In genomic region chr7:63455228-63455627, GRCm38 (mm10) we compare ENCODE assay signal across 34 mouse cellular contexts. TPM values are rescaled to one million over a fixed set of nuclear protein-coding genes. Genes with fewer than 3 reads are reported as not detected.
"Had no signal": no experiment of that assay in that cellular context is flagged by ENCODE, and none has a peak within 500 bp of the region (broad histone marks: within the 10 kb centered on the region; RNA-seq: fewer than 3 reads in every experiment).

No protein-coding gene starts in this region.

- H3K4me2 ChIP-seq: heart, embryonic 13.5 days; heart, embryonic 15.5 days; hindbrain, embryonic 12.5 days; hindbrain, embryonic 13.5 days; hindbrain, embryonic 14.5 days; hindbrain, embryonic 15.5 days; intestine, embryonic 15.5 days; kidney, embryonic 15.5 days had no signal

- H3K9ac ChIP-seq: heart, embryonic 13.5 days; heart, embryonic 15.5 days; hindbrain, embryonic 12.5 days; hindbrain, embryonic 13.5 days; hindbrain, embryonic 14.5 days; hindbrain, embryonic 15.5 days; intestine, embryonic 15.5 days; kidney, embryonic 15.5 days had no signal

- DNase-seq: heart, postnatal 10 days; heart, postnatal 14 days; heart, postnatal 36 days; heart, postnatal 4 days; kidney, adult 11 months; kidney, adult 18-20 months; kidney, adult 2 months; kidney, adult 8-10 months; kidney, adult 9 months; kidney, postnatal 10 days; kidney, postnatal 14 days; kidney, postnatal 25 days; kidney, postnatal 36 days; kidney, postnatal 4 days; layer of hippocampus, adult 9-11 months; layer of hippocampus, postnatal 36 days had no signal

- H3K36me3 ChIP-seq: heart, embryonic 13.5 days; heart, embryonic 15.5 days; hindbrain, embryonic 10.5 days; hindbrain, embryonic 12.5 days; hindbrain, embryonic 13.5 days; hindbrain, embryonic 15.5 days; intestine, embryonic 15.5 days; kidney, embryonic 15.5 days had no signal

- ATAC-seq: hindbrain, embryonic 16.5 days; hindbrain, postnatal 0 days; inflammation-experienced regulatory T-cells, adult 6 months; intestine, embryonic 15.5 days; intestine, embryonic 16.5 days; intestine, postnatal 0 days had no signal

- H3K27ac ChIP-seq: heart, embryonic 13.5 days; heart, embryonic 15.5 days; hindbrain, embryonic 10.5 days; hindbrain, embryonic 12.5 days; hindbrain, embryonic 13.5 days; hindbrain, embryonic 14.5 days; hindbrain, embryonic 15.5 days; hindbrain, postnatal 0 days; intestine, embryonic 15.5 days; kidney, embryonic 15.5 days; kidney, postnatal 0 days; layer of hippocampus, adult 2 months; left cerebral cortex, adult 2 months had no signal

- H3K27me3 ChIP-seq: heart, embryonic 13.5 days; heart, embryonic 15.5 days; hindbrain, embryonic 12.5 days; hindbrain, embryonic 13.5 days; hindbrain, embryonic 15.5 days; intestine, embryonic 15.5 days; kidney, embryonic 15.5 days had no signal

- H3K4me3 ChIP-seq: heart, embryonic 13.5 days; heart, embryonic 15.5 days; hindbrain, embryonic 10.5 days; hindbrain, embryonic 12.5 days; hindbrain, embryonic 13.5 days; hindbrain, embryonic 15.5 days; intestine, embryonic 15.5 days; kidney, embryonic 15.5 days; layer of hippocampus, adult 2 months; left cerebral cortex, adult 2 months had no signal

- H3K4me1 ChIP-seq: heart, embryonic 13.5 days; heart, embryonic 15.5 days; hindbrain, embryonic 10.5 days; hindbrain, embryonic 12.5 days; hindbrain, embryonic 13.5 days; hindbrain, embryonic 15.5 days; intestine, embryonic 15.5 days; kidney, embryonic 15.5 days had no signal

- H3K9me3 ChIP-seq: heart, embryonic 13.5 days; heart, embryonic 15.5 days; hindbrain, embryonic 10.5 days; hindbrain, embryonic 12.5 days; hindbrain, embryonic 13.5 days; hindbrain, embryonic 15.5 days; intestine, embryonic 15.5 days; kidney, embryonic 15.5 days had no signal

RNA-seq across cellular contexts. Expression of gene Otud7a, which starts 10.7 kb away (rescaled TPM):
- polyA plus RNA-seq: heart, postnatal 0 days; inflammation-experienced regulatory T-cells, adult 6 months had no signal
